Mouse (Mus musculus) liver, embryonic 14.5 days (tissue): ENCODE measurements at regions not wholly inside any gene's neighbourhood (a gene's known extent, or its start where the extent isn't known, plus 50 kb on each side); places are given as distances from the start of the nearest gene placed in this dataset.

Experiments used
- ATAC-seq: fragments of 200-750 bp; cut with Nextera tagmentation; 2 replicates; pipeline ENCODE4 v1.8.0; 2017; ENCODE audit warnings: moderate number of reproducible peaks, mild to moderate bottlenecking, moderate library complexity; ENCODE audit not compliant: insufficient read depth
- DNase-seq, 3 experiments: peaks; one replicate each; pipeline ENCODE4 v3.0.0-alpha.2; 2012 to 2013; ENCODE audit warnings: low read depth in 3 of 3, low spot score in 3 of 3
- H3K27ac ChIP-seq: fragments of 300-500 bp; sonication (generic); 2 replicates; pipeline ENCODE4 v1.5.1; 2014; ENCODE audit warnings: moderate library complexity, mild to moderate bottlenecking, control low read depth, inconsistent platforms
- H3K27me3 ChIP-seq: fragments of 300-500 bp; sonication (generic); 2 replicates; pipeline ENCODE4 v1.6.1; 2014; ENCODE audit warnings: mild to moderate bottlenecking, low read length, moderate library complexity; ENCODE audit not compliant: control insufficient read depth, insufficient read depth
- H3K36me3 ChIP-seq: fragments of 300-500 bp; sonication (generic); replicated peaks from 2 replicates; pipeline ENCODE4 v1.6.1; 2014; ENCODE audit warnings: low read depth; ENCODE audit not compliant: control insufficient read depth, insufficient read depth
- H3K4me1 ChIP-seq, 2 experiments: fragments of 200-500 bp in 1 of 2; fragments of 300-500 bp in 1 of 2; sonication (generic) in 1 of 2; replicated peaks; 2 replicates each; pipeline ENCODE4 v1.6.1; 2012 to 2014; ENCODE audit warnings: antibody characterized with exemption in 1 of 2, inconsistent platforms in 1 of 2, low read length in 1 of 2; ENCODE audit not compliant: control insufficient read depth in 2 of 2, insufficient read depth in 2 of 2
- H3K4me2 ChIP-seq: fragments of 300-500 bp; sonication (generic); 2 replicates; pipeline ENCODE4 v1.6.1; 2014; ENCODE audit warnings: low read depth, mild to moderate bottlenecking, control low read depth, moderate library complexity
- H3K4me3 ChIP-seq, 2 experiments: fragments of 200-500 bp in 1 of 2; fragments of 300-500 bp in 1 of 2; sonication (generic) in 1 of 2; 2 replicates each; pipeline ENCODE4 v1.5.1; 2012 to 2014; ENCODE audit warnings: low read depth in 2 of 2, low read length in 2 of 2, mild to moderate bottlenecking in 2 of 2, control low read depth in 1 of 2, inconsistent platforms in 1 of 2, moderate library complexity in 1 of 2; ENCODE audit not compliant: insufficient read depth in 1 of 2
- H3K9ac ChIP-seq: fragments of 300-500 bp; sonication (generic); replicated peaks from 2 replicates; pipeline ENCODE4 v1.6.1; 2014; ENCODE audit warnings: mild to moderate bottlenecking, control low read depth, moderate library complexity
- H3K9me3 ChIP-seq: fragments of 300-500 bp; sonication (generic); 2 replicates; pipeline ENCODE4 v1.6.1; 2016; ENCODE audit warnings: low read length, mixed read lengths; ENCODE audit not compliant: control insufficient read depth
- CTCF ChIP-seq: IDR thresholded peaks from 2 replicates; pipeline ENCODE4 v1.5.1; 2016; ENCODE audit warnings: antibody characterized with exemption, low read depth, control low read depth
- EP300 ChIP-seq: IDR thresholded peaks from 2 replicates; pipeline ENCODE4 v1.6.1; 2016; ENCODE audit warnings: antibody characterized with exemption, low read depth
- WGBS: fragments of 180-500 bp; shearing (Covaris S2); extraction: QIAGEN DNeasy Blood & Tissue Kit; methylation state at CpG from one replicate; pipeline ENCODE4 v1.1.7; 2014; ENCODE audit not compliant: insufficient replicate concordance; 5-methylcytosine and 5-hydroxymethylcytosine counted together

DNA sequence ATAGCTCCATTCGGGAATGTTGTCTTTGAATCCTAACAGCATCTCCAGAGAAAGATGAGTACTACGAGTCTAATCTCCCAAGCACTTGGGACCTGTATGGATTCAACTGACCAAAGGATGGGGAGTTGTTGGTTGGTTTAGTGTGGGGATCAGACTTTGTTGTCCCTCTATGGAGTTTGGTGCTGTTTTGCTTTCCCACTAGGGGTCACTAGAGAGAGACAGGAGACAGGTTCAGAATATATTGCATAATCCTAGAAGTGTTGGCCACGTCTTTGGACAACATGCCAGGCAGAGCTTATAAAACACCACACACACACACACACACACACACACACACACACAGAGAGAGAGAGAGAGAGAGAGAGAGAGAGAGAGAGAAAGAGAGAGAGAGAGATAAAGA lies 118.6 kb upstream of the Ercc6l2 start:
- Histone ChIP-seq H3K27me3 (no peaks in the 10 kb centered on the region), H3K4me3 (no peak overlapping the region), H3K36me3 (no peaks in the 10 kb centered on the region), H3K4me2 (no peak overlapping the region), H3K9ac (no peak overlapping the region), H3K9me3 (no peaks in the 10 kb centered on the region), H3K4me1 (peaks cover 0 to 4% of the 10 kb centered on the region in 2 experiments; a peak in 2 of 4 replicates), H3K27ac (no peak overlapping the region)
- no peak for ATAC-seq
- DNase-seq, result peak in 2 of 3 experiments; percentile 16 to 28
- TF ChIP-seq CTCF, result peak; percentile 61
- no peak for TF ChIP-seq EP300
- 29% methylated on average over 3 of the region's 3 CpGs for WGBS

GRCm38 (mm10) chr13:63699624-63700023 lies 115.4 kb upstream of the Ercc6l2 start:
- DNase-seq (no peak), ATAC-seq (no peak)
- no peak overlapping the region for H3K4me2 ChIP-seq
- H3K9ac ChIP-seq, result no peak overlapping the region
- no peak overlapping the region for H3K27ac ChIP-seq
- H3K27me3 ChIP-seq, result no peaks in the 10 kb centered on the region
- no peaks in the 10 kb centered on the region for H3K36me3 ChIP-seq
- TF ChIP-seq EP300, result no peak
- TF ChIP-seq CTCF, result no peak
- H3K4me1 ChIP-seq, result peaks cover 0 to 7% of the 10 kb centered on the region in 2 experiments; a peak in 2 of 4 replicates
- H3K4me3 ChIP-seq, result no peak overlapping the region
- WGBS, result 58% methylated on average over 2 of the region's 2 CpGs
- no peaks in the 10 kb centered on the region for H3K9me3 ChIP-seq

DNA sequence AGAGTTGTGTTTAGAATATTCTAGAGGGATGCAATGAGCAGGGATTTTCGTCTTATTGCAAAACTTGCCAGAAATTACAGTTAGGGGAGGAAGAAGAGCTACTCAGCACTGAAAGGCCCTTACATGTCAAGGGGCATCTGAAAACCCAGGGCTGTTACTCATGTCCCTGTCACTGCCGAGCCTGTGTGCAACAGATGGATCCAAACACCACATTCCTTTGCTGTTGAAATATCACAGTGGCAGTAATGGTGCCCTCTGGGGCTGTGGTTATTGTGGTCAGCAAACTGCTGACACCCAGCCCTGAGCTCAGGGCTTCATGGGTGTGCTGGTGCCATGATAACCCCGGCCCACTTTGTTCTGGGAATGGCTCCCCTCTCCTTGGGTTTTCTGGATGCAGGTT lies 114.3 kb upstream of the Ercc6l2 start:
- Histone ChIP-seq H3K4me1 (peaks cover 0 to 7% of the 10 kb centered on the region in 2 experiments; a peak in 2 of 4 replicates), H3K9ac (no peak overlapping the region), H3K4me2 (no peak overlapping the region), H3K9me3 (no peaks in the 10 kb centered on the region), H3K27me3 (no peaks in the 10 kb centered on the region), H3K36me3 (no peaks in the 10 kb centered on the region), H3K27ac (no peak overlapping the region), H3K4me3 (no peak overlapping the region)
- ATAC-seq, result no peak
- no peak for DNase-seq
- TF ChIP-seq EP300, result no peak
- WGBS, result 15% methylated on average over 3 of the region's 3 CpGs

- Histone ChIP-seq H3K27me3 (no peaks in the 10 kb centered on the region), H3K9me3 (no peaks in the 10 kb centered on the region), H3K27ac (no peak overlapping the region), H3K4me1 (peaks cover 0 to 7% of the 10 kb centered on the region in 2 experiments; a peak in 2 of 4 replicates), H3K9ac (no peak overlapping the region), H3K36me3 (no peaks in the 10 kb centered on the region), H3K4me2 (no peak overlapping the region), H3K4me3 (no peak overlapping the region)
- WGBS, result 26% methylated on average over 9 of the region's 9 CpGs
- TF ChIP-seq CTCF, result no peak
- no peak for TF ChIP-seq EP300
- ATAC-seq (no peak), DNase-seq (no peak)
Measured at GRCm38 (mm10) chr13:63701199-63702175, 113.6 kb upstream of the Ercc6l2 start.

DNA sequence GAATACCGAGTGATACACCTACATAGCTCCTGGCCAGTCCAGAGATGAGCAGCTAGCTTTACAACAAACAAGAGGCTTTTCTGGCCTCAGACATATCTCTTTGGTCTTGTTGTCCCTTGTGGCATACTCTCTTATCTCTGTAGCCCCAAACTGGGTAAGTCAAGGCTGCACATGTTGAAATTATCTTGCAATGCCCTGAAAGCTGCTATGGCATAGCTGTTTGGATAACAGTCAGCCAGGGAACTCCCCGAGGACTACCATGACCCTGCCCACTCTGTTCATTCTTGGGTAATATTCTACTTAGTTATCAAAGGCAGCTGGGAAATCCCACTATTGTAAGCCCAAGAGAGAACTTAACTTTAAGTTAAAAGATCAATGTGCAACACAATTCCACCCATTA lies 106.5 kb upstream of the Ercc6l2 start:
- Histone ChIP-seq H3K27ac (no peak overlapping the region), H3K27me3 (no peaks in the 10 kb centered on the region), H3K9me3 (no peaks in the 10 kb centered on the region), H3K36me3 (no peaks in the 10 kb centered on the region), H3K4me1 (peaks cover 8 to 11% of the 10 kb centered on the region in 2 experiments), H3K9ac (no peak overlapping the region), H3K4me3 (no peak overlapping the region), H3K4me2 (no peak overlapping the region)
- DNase-seq, result peak in 1 of 3 experiments; percentile 25
- WGBS, result 16% methylated on average over 2 of the region's 2 CpGs
- TF ChIP-seq CTCF, result no peak
- TF ChIP-seq EP300, result peak; percentile 79
- ATAC-seq, result peak; percentile 85
